Comparison of ENCODE assay signal across 27 mouse cellular contexts in genomic region chr19:20298431-20298830, GRCm38 (mm10).
"Had no signal": no experiment of that assay in that cellular context is flagged by ENCODE, and none has a peak within 500 bp of the region (broad histone marks: within the 10 kb centered on the region; RNA-seq: fewer than 3 reads in every experiment).

No protein-coding gene starts in this region.

- H3K9me3 ChIP-seq: embryonic facial prominence, embryonic 10.5 days; embryonic facial prominence, embryonic 12.5 days; embryonic facial prominence, embryonic 13.5 days; embryonic facial prominence, embryonic 15.5 days; forebrain, embryonic 10.5 days; forebrain, embryonic 12.5 days; forebrain, embryonic 13.5 days; forebrain, embryonic 15.5 days had no signal

- DNase-seq: cerebellum, adult 2 months; cerebellum, adult 8-10 months; cerebellum, adult 9-10 months; cerebellum, adult 9-11 months; cerebellum, postnatal 10 days; cerebellum, postnatal 14 days; cerebellum, postnatal 25 days; cerebellum, postnatal 36 days; embryo, embryonic 11 days; forebrain, postnatal 0 days; gastrocnemius, adult 2 months; gastrocnemius, postnatal 10 days; gastrocnemius, postnatal 14 days; gastrocnemius, postnatal 25 days; gastrocnemius, postnatal 36 days; heart, adult 2 months had no signal

- H3K27me3 ChIP-seq: embryonic facial prominence, embryonic 12.5 days; embryonic facial prominence, embryonic 13.5 days; embryonic facial prominence, embryonic 15.5 days; forebrain, embryonic 12.5 days; forebrain, embryonic 13.5 days; forebrain, embryonic 15.5 days had no signal

- H3K36me3 ChIP-seq: embryonic facial prominence, embryonic 10.5 days; embryonic facial prominence, embryonic 12.5 days; embryonic facial prominence, embryonic 13.5 days; embryonic facial prominence, embryonic 15.5 days; forebrain, embryonic 10.5 days; forebrain, embryonic 12.5 days; forebrain, embryonic 15.5 days had no signal

- H3K27ac ChIP-seq: embryonic facial prominence, embryonic 10.5 days; embryonic facial prominence, embryonic 12.5 days; embryonic facial prominence, embryonic 13.5 days; embryonic facial prominence, embryonic 15.5 days; forebrain, embryonic 10.5 days; forebrain, embryonic 12.5 days; forebrain, embryonic 13.5 days; forebrain, embryonic 15.5 days; gastrocnemius, adult 2 months; heart, adult 2 months had no signal

- H3K9ac ChIP-seq: embryonic facial prominence, embryonic 12.5 days; embryonic facial prominence, embryonic 13.5 days; embryonic facial prominence, embryonic 15.5 days; forebrain, embryonic 12.5 days; forebrain, embryonic 13.5 days; forebrain, embryonic 15.5 days; forebrain, postnatal 0 days had no signal

- H3K4me2 ChIP-seq: embryonic facial prominence, embryonic 12.5 days; embryonic facial prominence, embryonic 13.5 days; embryonic facial prominence, embryonic 15.5 days; forebrain, embryonic 12.5 days; forebrain, embryonic 13.5 days; forebrain, embryonic 15.5 days had no signal

- ATAC-seq: forebrain, embryonic 13.5 days; forebrain, embryonic 14.5 days; forebrain, embryonic 15.5 days; forebrain, embryonic 16.5 days; forebrain, postnatal 0 days had no signal

- H3K4me3 ChIP-seq: embryonic facial prominence, embryonic 10.5 days; embryonic facial prominence, embryonic 12.5 days; embryonic facial prominence, embryonic 13.5 days; embryonic facial prominence, embryonic 15.5 days; erythroblast, embryonic 14.5 days; forebrain, embryonic 10.5 days; forebrain, embryonic 12.5 days; forebrain, embryonic 13.5 days; forebrain, embryonic 15.5 days; gastrocnemius, adult 2 months; heart, adult 2 months had no signal

- H3K4me1 ChIP-seq: embryonic facial prominence, embryonic 10.5 days; embryonic facial prominence, embryonic 12.5 days; embryonic facial prominence, embryonic 13.5 days; embryonic facial prominence, embryonic 15.5 days; forebrain, embryonic 10.5 days had no signal
